Mouse (Mus musculus): Measurements from ENCODE around the gene Gpatch1.
"Not testable (repeated sequence)": the region's sequence is repeated elsewhere in the genome, so short reads cannot be mapped to it uniquely, and the experiment has no call there.

The Gpatch1 gene

DNA sequence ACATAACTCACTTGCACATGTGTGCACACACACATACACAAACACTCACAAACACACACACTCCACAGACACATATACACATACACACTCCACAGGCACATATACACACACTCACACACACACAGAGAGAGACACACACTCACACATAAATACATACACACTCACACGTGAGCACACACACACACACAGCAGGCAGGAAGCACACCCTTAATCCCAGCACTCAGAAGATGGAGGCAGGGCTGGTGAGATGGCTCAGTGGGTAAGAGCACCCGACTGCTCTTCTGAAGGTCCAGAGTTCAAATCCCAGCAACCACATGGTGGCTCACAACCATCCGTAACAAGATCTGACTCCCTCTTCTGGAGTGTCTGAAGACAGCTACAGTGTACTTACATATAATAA is 80.3 kb downstream of the Gpatch1 start:
- not testable (repeated sequence) for DNase-seq (ENCODE audit: low read depth, low spot score)

DNA sequence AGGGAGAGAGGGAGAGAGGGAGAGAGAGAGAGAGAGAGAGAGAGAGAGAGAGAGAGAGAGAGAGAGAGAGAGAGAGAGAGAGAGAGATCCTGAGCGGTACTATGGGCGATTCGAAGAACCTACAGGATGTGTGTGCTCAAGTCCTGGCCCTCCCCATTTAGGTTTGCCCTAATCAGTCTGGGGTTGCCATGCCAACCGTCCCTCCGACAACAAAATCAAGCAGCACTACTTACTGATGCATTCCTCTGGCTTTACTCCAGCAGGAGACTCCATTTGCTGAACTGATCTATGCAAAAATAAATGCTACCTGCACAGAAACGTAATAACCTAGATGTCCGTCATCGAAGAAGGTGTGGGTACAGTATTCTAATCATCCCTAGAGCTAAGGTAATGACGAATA is 82.9 kb downstream of the Gpatch1 start:
- DNase-seq (ENCODE audit: low read depth, low spot score), result peak; percentile 80

DNA sequence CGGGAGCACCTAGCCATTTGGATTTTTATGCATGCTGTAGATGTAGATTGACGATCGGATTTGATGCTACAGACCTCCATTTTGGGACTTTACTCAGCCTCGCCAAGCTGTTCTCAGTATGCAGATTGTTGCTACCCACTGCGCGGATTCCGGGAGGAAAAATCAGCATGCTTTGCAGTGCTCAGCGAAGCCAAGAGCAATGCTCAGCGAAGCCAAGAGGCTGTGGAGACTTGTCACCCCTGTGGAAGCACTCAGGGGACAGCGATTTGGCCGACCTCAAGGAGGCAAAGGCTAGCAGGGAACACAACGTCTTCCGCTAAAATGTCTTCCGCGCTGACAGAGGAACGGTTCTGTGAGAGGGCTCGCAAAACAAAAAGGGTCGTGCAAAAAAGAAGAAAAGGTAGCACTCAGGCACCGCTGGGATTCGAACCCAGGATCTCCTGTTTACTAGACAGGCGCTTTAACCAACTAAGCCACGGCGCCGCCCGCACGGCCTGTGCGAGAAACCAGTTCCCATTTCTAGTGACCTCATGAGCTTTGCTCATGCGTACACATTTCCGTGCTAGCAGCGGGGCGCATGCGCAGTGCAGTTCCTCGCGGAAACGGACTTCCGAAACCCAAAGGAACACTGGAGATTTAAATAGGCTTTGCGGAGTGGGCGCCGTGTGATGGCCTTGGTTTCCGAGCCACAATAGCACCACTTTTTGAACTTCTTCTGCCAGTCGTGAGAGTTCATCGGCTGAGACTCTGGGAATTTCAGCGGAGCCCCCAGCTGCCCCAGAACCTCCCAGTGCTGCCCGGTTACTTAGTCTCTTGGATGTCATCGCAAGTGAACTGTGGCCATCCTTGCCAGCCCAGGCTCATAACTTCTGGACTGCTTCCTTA is 83.6 kb downstream of the Gpatch1 start:
- DNase-seq (ENCODE audit: low read depth, low spot score), result peak; percentile 94

DNA sequence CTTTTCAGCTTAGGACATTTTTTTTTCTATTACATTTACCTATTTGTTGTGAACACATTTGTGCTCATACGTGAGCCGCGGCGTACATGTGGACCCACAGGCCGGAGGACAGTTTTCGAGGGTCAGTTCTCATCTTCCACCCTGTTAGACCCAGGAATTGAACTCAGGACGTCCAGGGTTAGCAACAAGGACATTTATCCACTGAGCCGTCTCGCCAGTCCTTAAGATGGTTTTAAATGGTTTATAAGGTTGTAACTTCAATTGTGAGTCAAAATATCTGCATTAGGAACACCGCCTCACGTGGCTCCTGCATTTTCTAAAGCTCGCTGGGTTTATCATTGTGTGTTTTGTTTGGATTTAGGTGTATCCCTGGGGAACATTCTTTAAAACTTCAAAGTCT is 84.4 kb downstream of the Gpatch1 start:
- no peak for DNase-seq (ENCODE audit: low read depth, low spot score)

DNA sequence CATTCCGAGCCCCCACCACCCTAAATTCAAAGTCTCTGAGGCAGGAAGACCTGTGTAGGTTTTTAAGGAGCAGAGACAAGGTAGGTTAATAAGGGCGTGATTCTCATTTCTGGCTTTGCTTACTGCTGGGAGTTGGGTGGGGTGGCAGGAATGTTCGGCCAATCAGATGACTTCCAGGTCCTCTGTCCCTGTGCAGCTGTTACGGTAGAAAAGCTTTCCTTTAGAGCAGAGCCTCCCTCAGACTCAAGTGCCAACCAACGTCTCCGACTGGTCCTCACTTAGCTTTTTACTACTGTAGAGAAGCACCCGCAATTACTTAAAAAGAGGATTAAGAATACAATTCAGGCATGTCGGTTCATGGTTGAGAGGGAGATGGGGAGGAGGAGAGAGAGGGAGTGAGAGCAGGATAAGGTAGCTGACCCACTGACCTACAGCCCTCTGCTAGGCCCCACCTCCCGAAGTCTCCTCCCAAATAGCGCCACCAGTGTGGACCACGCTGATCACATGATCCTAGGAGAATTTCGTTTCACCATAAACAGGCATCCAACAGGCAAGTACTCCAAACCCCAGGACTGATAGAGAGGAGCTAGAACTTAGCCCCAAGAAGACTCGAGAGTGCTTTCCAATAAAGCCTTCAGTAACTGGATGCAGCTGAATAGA is 85.3 kb downstream of the Gpatch1 start:
- DNase-seq (ENCODE audit: low read depth, low spot score), result no peak

DNA sequence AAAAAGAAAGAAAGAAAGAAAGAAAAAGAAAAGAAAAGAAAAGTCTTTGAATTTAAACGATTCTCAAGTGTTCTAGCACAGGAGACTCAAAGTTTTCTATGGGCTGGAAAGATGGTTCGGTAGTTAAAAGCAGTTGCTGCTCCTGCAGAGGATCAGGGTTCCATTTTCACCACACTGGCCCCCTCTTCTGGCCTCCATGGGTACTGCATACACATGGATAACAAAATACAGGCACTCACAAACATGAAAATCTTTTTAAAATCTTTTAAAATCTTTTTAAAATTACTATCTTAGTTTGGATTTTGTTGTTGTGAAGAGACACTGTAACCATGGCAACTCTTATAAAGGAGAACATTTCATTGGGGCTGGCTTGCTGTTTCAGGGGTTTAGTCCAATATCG is 87.9 kb downstream of the Gpatch1 start:
- peak; percentile 27 for DNase-seq (ENCODE audit: low read depth, low spot score)
